Mouse (Mus musculus): ENCODE measurements around the gene Ino80.
A peak's percentile ranks its signal among the peaks of the same experiment; 100 is the strongest.
"Not testable (repeated sequence)": the region's sequence is repeated elsewhere in the genome, so short reads cannot be mapped to it uniquely, and the experiment has no call there.

The Ino80 gene

DNA sequence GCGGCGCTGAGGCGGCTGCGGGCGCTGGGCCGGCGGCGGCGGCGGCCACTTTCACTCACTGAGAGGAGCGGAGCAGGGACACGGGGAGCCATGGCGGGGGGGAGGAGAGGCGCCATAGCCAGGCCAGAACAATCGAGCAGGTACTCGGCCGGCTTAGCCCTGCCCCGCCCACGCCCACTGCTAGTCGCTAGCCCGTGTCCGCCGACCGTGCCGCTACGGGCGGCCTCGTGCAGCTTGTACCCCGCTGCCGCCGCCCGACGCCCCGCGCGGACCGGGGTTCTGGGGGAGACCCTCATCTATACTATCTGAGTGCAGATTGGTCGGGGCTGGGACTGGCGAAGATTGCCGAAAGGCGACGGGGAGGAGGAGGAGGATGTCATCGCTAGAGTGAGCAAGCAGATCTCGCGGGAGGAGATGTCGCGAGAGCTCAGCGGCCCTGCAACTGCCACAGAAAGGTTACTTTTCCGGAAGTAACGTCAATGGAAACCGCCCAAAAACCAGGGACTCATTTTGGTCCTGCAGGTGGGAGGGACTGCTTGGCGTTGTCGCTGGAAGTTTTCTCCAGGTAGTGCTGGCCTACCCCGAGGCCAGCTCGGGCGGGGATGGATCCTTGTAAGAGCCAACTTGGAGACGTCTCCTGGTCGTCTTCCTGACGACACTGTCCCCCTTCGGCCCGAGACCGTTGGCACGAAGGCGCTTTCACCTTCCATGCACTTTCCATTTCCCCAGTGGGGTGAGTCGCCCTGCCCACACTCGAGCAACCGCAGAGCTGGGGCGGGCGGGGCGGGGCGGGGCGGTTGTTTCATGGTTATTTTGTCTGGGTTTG lies at the start of gene Ino80:
Gene Ino80 (minus strand): TSS at position 117 of the 826 bp plus-strand sequence.
- peak; percentile 100 for DNase-seq

DNA sequence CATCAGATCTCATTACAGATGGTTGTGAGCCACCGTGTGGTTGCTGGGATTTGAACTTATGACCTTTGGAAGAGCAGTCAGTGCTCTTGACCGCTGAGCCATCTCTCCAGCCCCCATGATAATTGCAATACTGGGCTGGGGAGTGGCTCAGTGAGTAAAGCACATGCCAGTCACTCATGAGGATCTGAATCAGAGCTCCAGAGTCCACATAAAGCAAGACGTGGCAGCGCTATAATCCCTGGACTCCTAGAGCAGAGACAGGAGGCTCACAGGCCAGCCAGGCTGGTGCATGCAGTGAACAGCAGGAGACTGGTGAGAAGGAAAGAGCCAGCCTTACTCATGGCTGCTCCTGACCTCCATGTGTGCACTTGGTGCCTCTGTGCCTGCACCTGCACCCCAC lies 47.9 kb upstream of the Ino80 start:
- DNase-seq = no peak

DNA sequence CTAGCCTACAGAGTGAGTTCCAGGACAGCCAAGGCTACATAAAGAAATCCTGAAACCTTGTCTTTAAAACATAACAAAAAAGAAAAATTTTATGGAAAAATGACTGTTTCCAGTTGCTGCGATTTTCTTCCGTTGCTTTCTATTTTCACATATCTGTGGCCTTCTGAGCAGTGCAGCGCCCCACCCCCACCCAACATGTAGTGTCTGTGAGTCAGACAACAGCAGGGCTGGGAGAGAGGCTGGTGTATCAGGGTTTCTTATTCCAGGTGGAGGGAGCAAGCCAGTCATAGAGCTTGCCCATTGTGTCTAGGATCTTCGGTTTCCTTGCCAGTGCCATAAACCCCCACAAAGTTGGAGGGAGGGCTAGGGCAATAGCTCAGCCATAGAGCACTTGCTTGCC lies 46.3 kb upstream of the Ino80 start:
- no peak for DNase-seq

DNA sequence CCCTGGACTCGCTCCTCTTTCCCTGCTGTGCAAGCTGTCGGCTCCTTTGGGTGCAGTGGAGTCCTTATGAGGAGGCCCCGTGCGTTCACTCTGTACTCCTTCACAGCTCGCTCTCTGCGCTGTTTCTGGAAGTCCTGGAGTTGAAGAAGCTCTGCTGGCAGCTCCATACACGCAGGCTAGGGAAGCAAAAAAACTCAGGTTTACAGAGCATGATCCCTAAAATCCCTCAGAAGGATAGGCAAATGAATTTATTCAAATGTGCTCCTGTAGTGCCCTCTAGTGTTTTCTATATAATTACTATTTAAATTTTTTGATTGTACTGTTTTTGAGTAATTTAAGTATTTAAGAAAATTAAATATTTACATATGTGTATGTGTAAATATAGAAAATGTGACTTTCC lies 43.1 kb upstream of the Ino80 start:
- no peak for DNase-seq

DNA sequence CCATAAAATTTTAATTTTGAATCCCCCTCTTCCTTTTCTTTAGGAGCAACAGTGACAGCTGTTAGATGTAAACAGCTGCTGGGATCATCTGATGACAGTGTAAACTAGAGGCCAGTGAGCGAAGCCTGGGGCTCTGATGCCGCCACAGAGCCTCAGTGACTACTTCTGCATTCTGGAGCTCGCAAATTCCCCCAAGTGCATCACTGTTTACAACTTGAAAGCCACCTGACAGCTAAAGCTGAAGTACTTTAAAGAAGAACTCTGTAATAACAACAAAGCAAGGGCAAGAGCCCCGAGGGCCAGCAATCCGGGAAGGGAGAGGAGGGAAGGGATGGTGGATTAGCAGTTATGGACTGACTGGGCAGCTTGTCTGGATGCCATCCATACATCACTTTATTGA lies 39.3 kb upstream of the Ino80 start:
- no peak for DNase-seq

DNA sequence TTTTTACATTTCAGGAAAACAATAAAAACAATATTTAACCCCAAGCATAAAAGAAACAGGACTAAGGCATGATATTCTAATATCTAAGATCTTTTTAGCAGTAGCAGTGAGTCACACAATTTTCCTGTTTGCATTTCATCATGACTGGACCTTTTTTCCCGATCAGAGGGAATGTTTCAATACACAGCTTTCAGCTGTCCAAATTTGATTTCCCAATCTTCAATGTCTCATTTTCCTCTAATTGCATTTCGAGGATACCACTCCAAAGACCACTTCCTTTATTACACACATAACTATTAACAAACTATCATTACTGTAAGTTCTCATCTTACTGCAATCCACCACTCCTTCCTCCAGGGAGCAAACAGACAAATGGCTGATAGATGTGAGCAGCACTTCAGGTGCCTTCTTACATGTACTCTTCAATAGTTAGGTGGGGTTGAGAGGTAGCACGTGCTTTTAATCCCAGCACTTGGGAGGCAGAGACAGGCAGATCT lies 36.6 kb upstream of the Ino80 start:
- no peak for DNase-seq

DNA sequence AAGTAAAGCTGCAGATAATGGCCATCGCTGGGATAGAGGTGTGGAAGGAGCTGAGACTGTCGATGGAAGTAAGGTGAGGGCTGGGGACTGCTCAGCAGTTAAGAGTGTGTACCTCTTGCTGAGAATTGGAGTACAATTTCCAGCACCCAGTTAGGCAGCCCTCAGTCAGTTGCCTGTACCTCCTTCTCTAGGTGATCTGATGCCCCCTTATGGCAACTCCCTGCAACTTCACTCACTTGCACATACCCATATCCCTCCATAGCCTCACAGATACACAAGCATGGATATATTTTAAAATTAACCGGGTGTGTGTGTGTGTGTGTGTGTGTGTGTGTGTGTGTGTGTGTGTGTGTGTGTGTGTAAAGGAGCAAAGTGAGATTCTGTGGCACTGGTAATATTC lies 34.8 kb upstream of the Ino80 start:
- no peak for DNase-seq

DNA sequence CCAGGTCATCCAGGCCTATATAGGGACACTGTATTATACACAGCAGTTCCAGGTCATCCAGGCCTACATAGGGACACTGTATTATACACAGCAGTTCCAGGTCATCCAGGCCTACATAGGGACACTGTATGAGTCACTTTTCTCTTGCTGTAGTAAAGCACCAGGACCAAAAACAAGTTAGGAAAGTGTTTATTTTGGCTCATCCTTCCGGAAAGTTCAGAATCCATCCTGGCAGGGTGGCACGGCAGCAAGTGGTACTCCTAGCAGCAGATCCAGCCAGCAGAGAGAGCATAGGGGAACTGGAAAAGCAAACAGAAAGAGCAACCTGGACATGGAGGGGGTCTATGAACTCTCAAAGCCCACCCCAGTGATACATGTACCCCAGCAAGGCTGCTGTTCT lies 33.4 kb upstream of the Ino80 start:
- no peak for DNase-seq

DNA sequence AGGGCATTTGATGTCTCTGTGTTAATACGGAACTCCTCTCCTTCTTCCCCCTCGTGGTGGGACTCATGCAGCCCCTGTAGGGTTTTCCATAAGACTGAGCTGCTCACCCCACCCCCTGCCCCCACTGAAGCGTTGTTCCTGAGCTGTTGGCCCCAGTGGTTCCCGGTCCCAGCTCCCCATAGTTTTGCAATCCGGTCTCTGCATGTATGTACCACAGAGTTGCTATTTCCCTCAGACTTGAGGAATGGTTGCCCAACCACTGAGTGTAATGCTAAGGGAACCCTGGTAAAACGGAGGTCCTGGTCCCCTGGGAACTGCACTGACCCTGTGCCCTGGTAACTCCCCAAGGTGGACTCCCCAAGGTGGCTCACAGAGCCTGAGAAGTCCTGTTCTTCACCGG lies 31.0 kb upstream of the Ino80 start:
- DNase-seq = not testable (repeated sequence)

DNA sequence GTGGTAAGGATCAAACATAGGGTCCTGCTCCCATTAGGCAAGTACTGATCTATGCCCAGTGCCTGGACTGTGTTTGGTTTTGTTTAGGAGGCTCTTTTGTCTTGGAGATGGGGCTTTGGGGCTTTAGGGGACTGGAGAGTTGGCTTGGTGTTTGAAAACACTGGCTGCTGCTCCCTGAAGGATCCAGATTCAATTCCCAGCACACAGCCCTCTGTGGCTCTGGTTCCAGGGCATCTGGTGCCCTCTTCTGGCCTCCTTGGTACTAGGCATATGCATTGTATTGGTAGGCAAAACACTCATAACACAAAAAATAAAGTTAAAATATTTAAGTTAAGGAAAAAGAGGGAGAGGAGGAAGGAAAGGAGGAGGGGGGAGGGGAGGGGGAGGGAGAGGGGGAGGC lies 29.6 kb upstream of the Ino80 start:
- DNase-seq = peak; percentile 22

DNA sequence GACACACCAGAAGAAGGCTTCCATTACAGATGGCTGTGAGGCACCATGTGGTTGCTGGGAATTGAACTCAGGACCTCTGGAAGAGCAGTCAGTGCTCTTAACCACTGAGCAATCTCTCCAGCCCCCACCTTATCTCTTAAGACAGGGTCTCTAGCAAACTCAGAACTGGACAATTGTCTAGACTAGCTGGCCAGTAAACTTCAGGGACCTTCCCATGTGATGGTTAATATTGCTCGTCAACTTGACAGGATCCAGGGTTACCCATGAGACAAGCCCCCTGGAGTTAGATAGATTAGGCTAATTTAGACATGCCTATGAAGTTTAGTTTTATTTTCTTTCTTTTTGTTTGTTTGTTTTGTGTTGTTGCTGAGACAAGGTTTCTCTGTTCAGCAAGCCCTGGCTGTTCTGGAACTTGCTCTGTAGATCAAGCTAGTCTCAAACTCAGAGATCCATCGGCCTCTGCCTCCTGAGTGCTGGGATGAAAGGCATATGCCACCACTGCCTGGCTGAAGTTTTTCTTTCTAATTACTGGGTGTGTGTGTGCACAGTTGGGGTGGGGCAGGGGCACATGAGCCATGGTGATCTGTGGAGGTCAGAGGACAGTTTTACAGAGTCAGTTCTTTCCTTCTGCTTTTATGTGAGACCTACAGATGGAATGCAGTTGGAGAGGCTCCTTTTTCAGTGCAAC lies 23.6 kb upstream of the Ino80 start:
- no peak for DNase-seq

DNA sequence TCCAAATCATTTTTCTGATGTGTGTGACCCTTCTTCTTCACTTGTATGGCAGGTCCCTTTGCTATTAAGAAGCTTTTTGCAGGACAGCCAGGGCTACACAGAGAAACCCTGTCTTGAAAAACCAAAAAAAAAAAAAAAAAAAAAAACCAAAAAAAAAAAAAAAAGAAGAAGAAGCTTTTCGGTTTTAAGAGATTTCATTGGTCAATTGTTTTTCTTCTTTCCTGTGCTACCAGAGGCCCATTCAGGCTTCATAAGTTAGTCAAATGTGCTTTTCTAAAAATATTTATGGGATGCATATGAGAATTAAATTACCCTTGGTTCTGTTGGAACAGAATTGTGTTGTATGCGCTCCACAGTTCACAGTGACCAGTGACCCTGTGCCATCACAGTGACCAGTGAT lies 21.4 kb upstream of the Ino80 start:
- no peak for DNase-seq

DNA sequence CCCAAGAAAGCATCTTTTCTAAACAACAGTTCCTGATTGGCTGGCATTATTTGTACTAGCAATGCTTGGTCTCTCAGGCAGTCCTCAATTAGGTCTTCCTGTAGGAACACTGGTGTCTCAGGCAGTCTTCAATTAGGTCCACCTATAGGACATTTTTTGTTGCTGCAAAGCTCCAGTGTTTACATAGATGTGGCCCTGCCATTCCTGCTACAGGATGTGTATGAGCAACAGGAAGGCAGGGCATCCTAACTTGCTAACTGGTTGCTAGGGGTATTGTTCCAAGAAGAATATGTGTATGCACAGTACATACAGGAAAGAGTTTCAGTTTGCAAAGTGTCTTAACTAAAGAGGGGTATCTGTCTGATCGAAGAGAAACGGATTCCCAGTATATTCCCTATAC lies 18.6 kb upstream of the Ino80 start:
- no peak for DNase-seq

DNA sequence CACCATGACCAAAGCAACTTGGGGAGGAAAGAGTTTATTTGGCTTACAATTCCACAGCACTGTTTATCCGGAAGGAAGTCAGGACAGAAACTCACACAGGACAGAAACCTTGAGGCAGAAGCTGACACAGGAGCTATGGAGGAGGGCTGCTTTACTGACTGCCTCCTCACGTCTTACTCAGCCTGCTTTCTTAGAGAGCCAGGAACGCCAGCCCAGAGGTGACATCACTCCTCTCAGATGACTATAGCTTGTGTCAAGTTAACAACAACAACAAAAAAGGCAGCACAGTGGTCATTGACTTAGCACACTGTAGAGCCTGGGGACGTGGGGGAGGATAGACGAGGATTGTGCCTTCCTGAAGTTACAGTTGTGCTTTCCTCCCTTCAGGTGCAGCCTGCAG lies 14.5 kb upstream of the Ino80 start:
- DNase-seq = peak; percentile 11

DNA sequence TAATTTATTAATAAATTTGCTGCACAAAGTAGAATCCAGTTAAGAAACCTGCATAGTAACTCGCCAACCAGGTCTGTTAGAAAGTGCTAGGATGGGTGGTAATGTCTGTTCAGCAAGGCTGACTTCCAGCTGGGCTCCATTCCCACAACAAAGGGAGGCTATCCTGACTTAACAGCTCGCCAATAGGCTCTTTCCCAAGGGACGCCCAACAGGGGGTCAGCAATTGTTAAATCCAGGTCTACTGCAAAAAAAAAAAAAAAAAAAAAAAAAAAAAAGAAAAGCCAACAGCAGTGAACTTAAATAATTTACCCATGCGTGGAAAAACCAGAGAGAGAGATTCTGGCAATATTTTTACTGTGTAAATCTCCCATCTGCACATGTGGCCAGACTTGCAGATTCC lies 9.0 kb upstream of the Ino80 start:
- no peak for DNase-seq

DNA sequence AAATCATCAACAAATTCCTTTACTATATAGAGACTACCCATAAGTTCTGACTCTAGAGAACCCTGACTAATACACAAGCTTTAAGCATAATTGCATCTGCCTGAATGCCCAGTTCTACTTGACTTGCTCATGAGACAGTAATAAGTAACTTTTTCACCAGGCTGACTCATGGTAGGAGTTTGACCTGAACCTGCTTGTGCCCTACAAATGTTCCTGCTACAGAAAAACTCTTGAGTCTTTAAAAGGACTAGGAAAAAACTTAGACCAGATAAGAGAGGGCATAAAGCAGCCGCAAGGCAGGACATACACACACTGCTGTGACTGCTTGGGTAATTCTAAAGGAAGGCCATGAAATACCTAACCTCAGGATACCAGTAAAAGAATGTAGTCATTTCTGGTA lies 4.8 kb upstream of the Ino80 start:
- no peak for DNase-seq

DNA sequence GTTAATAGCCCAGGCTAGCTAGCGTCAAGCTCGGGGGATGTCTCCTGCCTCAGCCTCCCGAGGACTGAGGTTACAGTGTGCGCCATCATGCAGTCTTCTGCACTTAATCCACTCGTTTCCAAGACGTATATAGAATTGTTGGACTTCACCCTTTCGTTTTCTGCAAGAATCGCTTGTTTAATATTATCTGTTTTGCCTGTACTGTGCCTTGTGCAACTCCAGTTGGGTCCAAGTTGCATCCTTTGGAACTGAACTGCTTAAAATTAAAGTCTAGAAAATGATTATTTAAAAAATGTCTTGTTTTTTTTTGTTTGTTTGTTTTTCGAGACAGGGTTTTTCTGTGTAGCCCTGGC lies 886 bp upstream of the Ino80 start:
- DNase-seq = no peak

DNA sequence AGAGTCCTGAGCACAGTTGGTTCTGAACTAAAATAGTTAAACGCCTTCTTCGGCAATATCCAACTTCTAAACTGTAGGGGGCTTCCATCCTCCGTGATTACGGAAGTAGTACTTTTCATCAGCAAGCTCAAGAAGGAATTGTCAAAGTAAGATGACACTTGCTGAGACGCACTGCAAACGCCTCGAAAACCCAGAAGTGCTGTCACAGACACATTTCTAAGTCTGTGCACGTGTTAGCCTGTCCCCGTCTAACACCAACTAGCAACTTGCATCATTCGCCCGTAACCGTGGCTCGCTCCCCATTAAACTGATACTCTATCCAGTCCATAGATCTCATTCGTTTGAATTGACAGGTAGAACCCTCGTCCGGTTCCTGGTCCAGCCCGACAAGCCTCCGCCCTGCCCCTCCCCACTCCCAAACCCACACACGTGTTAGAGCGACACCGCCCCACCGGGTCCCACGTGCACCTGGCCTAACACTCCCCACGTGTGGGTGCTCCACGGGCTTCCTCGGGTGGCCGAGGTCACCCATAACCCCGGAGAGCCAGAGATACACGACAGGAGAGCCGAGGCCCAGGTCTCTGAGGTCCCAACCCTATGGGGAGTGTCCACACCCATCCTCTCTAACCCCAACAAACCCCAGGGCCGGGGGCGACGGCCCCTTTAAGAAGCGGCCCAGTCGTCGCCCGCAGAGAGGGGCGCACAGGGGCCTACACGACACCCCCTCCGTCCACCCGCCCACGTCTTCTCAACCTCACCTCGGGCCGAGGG lies 681 bp downstream of the Ino80 start:
- DNase-seq = peak; percentile 82

DNA sequence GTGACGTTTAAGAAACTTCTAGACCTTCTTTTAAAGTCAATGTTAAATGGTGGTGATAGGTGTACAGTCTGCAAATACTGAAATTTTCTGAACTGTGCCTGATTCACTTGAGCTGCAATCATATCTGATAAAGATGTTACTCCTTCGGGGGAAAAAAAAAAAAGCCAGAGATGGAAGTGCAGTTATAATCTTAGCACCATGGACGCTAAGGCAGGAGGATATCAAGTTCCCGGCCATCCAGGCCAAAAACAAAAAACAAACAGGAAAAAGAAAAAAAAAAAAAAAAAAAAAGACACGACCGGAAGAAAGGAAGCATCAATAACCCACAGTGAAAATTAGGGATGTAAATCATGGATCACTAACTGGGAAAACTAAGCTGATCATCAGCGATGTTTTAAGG lies 1.3 kb downstream of the Ino80 start:
- no peak for DNase-seq

DNA sequence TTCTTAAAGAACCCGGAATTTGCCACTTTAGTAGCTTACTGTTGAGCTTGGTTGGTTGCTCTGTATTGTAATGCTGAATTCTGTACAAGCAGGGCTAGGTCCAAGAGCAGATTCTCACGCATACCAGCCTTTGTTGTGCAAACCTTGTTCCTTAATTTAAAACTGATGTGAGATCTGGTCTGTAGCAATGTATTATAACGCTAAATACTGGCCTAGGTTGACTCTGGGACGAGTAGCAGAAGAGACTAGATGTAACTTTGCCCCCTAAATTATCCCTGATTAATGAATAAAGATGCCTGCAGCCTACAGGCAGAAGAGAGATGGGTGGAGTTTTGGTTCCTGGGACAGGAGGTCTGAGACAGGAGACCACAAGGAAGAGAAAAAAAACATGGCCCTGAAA lies 13.5 kb downstream of the Ino80 start:
- DNase-seq = no peak

DNA sequence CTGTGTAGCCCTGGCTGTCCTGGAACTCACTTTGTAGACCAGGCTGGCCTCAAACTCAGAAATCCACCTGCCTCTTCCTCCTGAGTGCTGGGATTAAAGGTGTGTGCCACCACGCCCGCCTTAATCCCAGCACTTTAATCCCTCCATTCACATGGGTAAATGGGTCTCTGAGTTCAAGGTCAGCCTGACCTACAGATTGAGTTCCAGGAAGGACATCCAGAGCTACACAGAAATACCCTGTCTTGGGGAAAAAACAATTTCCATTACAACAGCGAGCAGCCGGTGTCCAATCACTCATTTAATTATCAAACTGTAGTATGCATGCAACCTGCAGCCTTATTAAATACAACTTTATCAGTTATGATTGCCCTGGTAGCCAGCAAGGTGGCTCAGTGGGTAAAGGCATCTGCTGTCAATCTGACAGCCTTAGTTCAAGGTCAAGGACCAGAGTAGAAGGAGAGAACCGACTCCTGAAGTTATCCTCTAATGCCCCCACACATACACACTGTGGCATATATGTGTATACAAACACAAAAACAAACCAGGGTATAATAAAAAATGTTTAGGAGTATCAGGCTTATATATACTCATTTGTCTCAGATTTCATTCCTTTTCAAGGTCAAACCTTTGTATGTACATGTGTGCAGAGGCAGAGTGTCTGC lies 14.2 kb downstream of the Ino80 start:
- no peak for DNase-seq

DNA sequence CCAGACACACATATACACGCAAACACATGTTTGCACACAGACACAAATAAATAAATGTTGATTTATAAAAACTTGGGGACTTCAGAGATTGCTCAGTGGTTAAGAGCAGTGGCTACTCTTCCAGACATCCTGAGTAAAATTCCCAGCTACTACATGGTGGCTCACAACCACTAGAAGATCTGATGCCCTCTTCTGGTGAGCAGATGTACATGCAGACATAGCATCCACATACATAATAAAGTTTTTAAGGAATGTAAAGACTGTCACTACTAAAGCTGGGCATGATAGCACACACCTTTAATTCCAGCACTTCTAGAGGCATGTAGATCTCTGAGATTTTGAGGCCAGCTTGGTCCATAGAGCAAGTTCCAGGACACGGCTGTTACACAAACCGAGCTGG lies 16.5 kb downstream of the Ino80 start:
- no peak for DNase-seq

DNA sequence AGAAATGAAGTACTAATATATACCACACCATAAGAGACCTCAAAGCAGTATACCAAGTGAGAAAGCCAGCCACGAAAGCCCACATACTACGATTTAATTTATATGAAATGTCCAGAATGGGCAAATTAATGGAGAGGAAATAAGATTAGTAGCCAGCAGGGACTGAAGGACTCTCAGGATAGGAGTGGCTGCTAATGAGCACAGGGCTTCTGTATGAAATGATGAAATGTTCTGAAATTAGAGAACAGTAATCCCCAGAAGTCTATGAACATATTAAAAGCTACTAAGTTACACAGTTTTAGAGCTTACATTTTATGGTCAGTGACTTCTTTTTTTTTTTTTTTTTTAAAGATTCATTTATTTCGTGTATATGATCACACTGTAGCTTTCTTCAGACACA lies 22.9 kb downstream of the Ino80 start:
- DNase-seq = no peak

Data from lung, postnatal 36 days (tissue).